Mouse (Mus musculus) limb, embryonic 11.5 days (tissue): Measurements from ENCODE around the gene Epb41l2. TPM values are rescaled to one million over a fixed set of nuclear protein-coding genes. Genes with fewer than 3 reads are reported as not detected.

Experiments used
- ATAC-seq: fragments of 200-750 bp; cut with Nextera tagmentation; 2 replicates; pipeline ENCODE4 v1.8.0; 2017; ENCODE audit warnings: low read depth; ENCODE audit not compliant: insufficient number of reproducible peaks, low FRiP score, low TSS enrichment
- DNase-seq: peaks from one replicate; pipeline ENCODE4 v3.0.0-alpha.2; 2015; ENCODE audit warnings: low spot score
- H3K27ac ChIP-seq: fragments of 300-500 bp; sonication (generic); replicated peaks from 2 replicates; pipeline ENCODE4 v1.5.1; 2014; ENCODE audit warnings: low read depth, mild to moderate bottlenecking, low read length
- H3K27me3 ChIP-seq: fragments of 300-500 bp; sonication (generic); 2 replicates; pipeline ENCODE4 v1.6.1; 2014; ENCODE audit warnings: mild to moderate bottlenecking, low read length, mixed read lengths; ENCODE audit not compliant: control insufficient read depth, insufficient read depth
- H3K36me3 ChIP-seq: fragments of 300-500 bp; sonication (generic); 2 replicates; pipeline ENCODE4 v1.6.1; 2014; ENCODE audit warnings: mild to moderate bottlenecking, low read length, moderate library complexity, mixed read lengths; ENCODE audit not compliant: control insufficient read depth, insufficient read depth
- H3K4me1 ChIP-seq: fragments of 300-500 bp; sonication (generic); 2 replicates; pipeline ENCODE4 v1.6.1; 2014; ENCODE audit warnings: low read length, mixed read lengths; ENCODE audit not compliant: control insufficient read depth, insufficient read depth
- H3K4me2 ChIP-seq: fragments of 300-500 bp; sonication (generic); 2 replicates; pipeline ENCODE4 v1.6.1; 2014; ENCODE audit warnings: low read depth, mild to moderate bottlenecking, moderate library complexity; ENCODE audit not compliant: severe bottlenecking
- H3K4me3 ChIP-seq: fragments of 300-500 bp; sonication (generic); 2 replicates; pipeline ENCODE4 v1.5.1; 2014; ENCODE audit warnings: low read depth, low read length
- H3K9ac ChIP-seq: fragments of 300-500 bp; sonication (generic); 2 replicates; pipeline ENCODE4 v1.6.1; 2014; ENCODE audit warnings: mild to moderate bottlenecking, low read length
- H3K9me3 ChIP-seq: fragments of 300-500 bp; sonication (generic); 2 replicates; pipeline ENCODE4 v1.6.1; 2016; ENCODE audit warnings: low read length; ENCODE audit not compliant: control insufficient read depth
- WGBS: fragments of 180-500 bp; shearing (Covaris S2); extraction: QIAGEN DNeasy Blood & Tissue Kit; methylation state at CpG from one replicate; pipeline ENCODE4 v1.1.7; 2014; 5-methylcytosine and 5-hydroxymethylcytosine counted together
- polyA plus RNA-seq: library from polyadenylated mRNA; unstranded; fragments of >200 nt; fragmentation: Nextera tagmentation; extraction: Ambion mirVana; gene quantifications from 2 replicates; pipeline ENCODE4 v1.2.1, GENCODE M21; 2014

Gene Epb41l2
- polyA plus RNA-seq, 1 experiment from 2014 or later = 91.6 TPM

DNA sequence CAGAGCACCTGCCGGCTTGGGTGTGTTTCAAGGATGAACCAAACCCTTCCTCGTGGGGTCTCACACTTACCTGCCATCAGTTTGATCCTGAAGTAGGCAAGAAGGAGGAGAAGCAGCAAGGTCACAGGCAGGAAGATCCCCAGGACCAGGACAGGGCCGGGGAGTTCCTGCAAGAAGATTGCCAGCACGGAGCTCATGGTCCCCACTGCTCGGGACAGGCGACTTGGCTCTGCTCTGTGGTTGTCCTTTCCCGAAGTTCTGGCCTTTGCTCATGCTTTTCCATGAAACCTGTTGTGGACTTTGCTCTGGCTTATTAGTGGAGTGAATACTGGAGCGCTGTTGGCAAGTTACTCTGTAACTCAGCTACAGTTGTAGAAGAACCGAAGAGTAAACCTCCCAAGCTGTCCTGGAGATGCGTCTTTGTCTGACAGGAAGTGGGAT, 176.3 kb downstream of the Epb41l2 start, which contains the start of gene Smlr1:
Smlr1 (minus strand) TSS at position 377 of the 441 bp plus-strand sequence.
- no peak within 1 kb of the TSS for H3K9ac ChIP-seq
- no peak within 1 kb of the TSS for H3K27ac ChIP-seq
- ATAC-seq (no peak), DNase-seq (no peak)
- no peaks in the 10 kb centered on the region for H3K9me3 ChIP-seq
- no peaks in the 10 kb centered on the region for H3K36me3 ChIP-seq
- no peaks in the 10 kb centered on the region for H3K27me3 ChIP-seq
- 93% methylated on average over 10 of the region's 10 CpGs for WGBS
- H3K4me3 ChIP-seq = no peak within 1 kb of the TSS
- H3K4me2 ChIP-seq = no peak within 1 kb of the TSS
- no peaks in the 10 kb centered on the region for H3K4me1 ChIP-seq

DNA sequence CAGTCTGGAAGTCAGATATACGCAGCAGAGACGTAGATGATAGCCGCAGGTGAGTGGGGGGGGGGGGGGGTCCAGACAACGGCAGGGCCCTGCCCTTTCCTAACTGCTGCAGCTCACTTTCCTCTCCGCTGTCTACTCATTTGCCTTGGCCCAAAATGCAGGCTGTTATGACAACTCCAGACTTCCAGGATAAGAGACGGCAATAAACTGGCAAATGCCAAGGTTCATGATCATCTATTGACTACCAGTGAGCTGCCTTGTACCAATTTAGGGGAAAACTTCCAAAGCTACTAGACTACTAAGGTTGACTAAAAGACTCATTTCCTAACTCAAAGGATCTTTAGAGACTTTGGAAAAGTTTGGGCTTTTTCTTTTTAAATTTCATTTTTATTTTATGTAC, 177.0 kb downstream of the Epb41l2 start:
- Histone ChIP-seq H3K4me2 (no peak overlapping the region), H3K36me3 (no peaks in the 10 kb centered on the region), H3K27ac (no peak overlapping the region), H3K4me3 (no peak overlapping the region), H3K9ac (no peak overlapping the region), H3K9me3 (no peaks in the 10 kb centered on the region), H3K4me1 (no peaks in the 10 kb centered on the region), H3K27me3 (no peaks in the 10 kb centered on the region)
- ATAC-seq (no peak), DNase-seq (no peak)
- WGBS = 94% methylated on average over 6 of the region's 6 CpGs

DNA sequence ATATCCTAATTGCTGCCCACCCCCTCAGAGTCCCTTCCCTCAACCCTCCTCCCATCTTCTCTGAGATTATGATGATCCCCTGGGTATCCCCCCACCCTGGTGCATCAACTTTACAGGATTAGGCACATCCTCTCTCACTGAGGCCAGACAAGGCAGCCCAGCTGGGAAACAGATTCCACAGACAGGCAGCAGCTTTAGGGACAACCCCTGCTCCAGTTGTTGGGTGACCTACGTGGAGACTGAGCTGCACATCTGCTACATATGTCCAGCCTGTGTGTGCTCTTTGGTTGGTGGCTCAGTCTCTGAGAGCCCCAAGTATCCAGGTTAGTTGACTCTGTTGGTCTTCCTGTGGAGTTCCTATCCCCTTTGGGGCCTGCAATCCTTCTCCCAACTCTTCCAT, 179.1 kb downstream of the Epb41l2 start:
- Histone ChIP-seq H3K9ac (no peak overlapping the region), H3K27ac (no peak overlapping the region), H3K4me2 (no peak overlapping the region), H3K27me3 (no peaks in the 10 kb centered on the region), H3K9me3 (no peaks in the 10 kb centered on the region), H3K4me3 (no peak overlapping the region), H3K4me1 (no peaks in the 10 kb centered on the region), H3K36me3 (no peaks in the 10 kb centered on the region)
- DNase-seq = no peak
- no peak for ATAC-seq
- WGBS = 100% methylated on average over 1 of the region's 1 CpGs

DNA sequence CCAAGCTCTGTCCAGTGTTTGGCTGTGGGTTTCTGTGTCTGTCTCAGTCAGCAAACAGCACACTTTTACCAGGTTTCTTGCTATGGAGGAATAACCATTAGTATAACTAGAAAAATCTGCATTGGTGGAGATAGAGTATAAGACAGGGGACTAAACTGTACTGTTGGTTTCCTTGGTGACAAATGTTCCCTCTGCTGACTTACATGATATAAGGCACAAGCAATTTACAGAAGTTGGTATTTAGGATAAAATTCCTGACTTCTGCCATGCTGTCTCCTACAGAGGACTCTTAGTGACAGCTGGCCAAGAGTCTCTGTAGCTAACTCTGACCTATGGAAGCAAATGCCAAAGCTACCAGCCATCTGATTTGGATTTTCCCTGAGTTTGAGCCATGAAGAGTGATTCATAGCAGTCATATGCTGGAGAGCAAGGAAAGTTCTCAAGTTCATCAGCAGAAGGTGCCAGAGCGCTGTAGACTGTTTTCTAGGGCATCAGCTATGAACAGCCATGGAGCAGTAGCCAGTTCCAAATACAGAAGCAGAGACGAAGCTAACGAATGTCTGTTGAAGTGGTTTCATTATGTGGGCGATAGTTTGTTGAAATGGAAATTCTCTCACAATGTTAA, 179.7 kb downstream of the Epb41l2 start:
- WGBS = 71% methylated on average over 4 of the region's 4 CpGs
- H3K27me3 ChIP-seq = no peaks in the 10 kb centered on the region
- H3K36me3 ChIP-seq = no peaks in the 10 kb centered on the region
- ATAC-seq = no peak
- no peaks in the 10 kb centered on the region for H3K9me3 ChIP-seq
- no peaks in the 10 kb centered on the region for H3K4me1 ChIP-seq
- H3K9ac ChIP-seq = no peak overlapping the region
- no peak overlapping the region for H3K27ac ChIP-seq
- H3K4me2 ChIP-seq = no peak overlapping the region
- DNase-seq = no peak
- H3K4me3 ChIP-seq = no peak overlapping the region

DNA sequence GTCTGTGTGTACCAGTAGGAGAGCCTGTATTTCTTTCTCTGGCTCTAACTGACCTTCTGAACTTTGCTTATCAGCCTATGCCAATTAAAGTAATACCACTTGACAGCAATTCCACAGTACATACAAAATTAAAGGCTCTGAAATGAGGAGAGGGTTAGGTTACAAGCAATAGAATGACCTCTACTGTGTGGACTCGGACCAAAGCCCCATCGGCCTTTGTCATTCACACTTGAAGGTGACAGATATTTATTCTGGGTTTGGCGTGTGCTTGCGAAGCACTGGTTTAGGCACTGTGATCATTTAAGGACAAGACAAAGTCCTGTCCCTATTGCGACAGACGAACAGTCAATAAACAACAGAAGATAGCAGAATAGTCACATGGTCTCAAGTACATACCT, 180.2 kb downstream of the Epb41l2 start:
- DNase-seq (no peak), ATAC-seq (no peak)
- no peak overlapping the region for H3K27ac ChIP-seq
- no peaks in the 10 kb centered on the region for H3K36me3 ChIP-seq
- H3K4me1 ChIP-seq = no peaks in the 10 kb centered on the region
- H3K27me3 ChIP-seq = no peaks in the 10 kb centered on the region
- no peaks in the 10 kb centered on the region for H3K9me3 ChIP-seq
- H3K9ac ChIP-seq = no peak overlapping the region
- WGBS = 54% methylated on average over 6 of the region's 6 CpGs
- H3K4me2 ChIP-seq = no peak overlapping the region
- no peak overlapping the region for H3K4me3 ChIP-seq

DNA sequence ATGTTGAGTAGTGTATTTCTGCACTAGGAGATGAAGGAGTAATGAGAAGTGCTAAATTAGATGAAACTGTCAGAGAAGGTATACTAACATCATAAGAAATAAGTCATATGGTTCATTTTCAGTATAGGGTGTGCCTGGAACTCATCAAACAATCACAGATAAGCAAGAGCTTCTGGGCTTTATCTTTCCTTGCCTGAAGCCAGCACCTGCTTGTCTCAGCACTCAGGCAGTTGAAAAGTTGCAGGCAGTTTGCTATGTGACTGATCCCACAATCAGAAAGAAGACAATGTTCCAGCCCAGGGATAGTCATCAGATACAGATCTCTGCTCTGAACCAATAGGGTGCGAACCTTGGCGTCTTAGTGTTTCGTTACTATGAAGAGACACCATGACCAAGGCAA, 181.5 kb downstream of the Epb41l2 start:
- WGBS = 90% methylated on average over 3 of the region's 3 CpGs
- Histone ChIP-seq H3K4me2 (no peak overlapping the region), H3K27me3 (no peaks in the 10 kb centered on the region), H3K9me3 (no peaks in the 10 kb centered on the region), H3K27ac (no peak overlapping the region), H3K4me3 (no peak overlapping the region), H3K9ac (no peak overlapping the region), H3K36me3 (no peaks in the 10 kb centered on the region), H3K4me1 (no peaks in the 10 kb centered on the region)
- ATAC-seq (no peak), DNase-seq (no peak)

DNA sequence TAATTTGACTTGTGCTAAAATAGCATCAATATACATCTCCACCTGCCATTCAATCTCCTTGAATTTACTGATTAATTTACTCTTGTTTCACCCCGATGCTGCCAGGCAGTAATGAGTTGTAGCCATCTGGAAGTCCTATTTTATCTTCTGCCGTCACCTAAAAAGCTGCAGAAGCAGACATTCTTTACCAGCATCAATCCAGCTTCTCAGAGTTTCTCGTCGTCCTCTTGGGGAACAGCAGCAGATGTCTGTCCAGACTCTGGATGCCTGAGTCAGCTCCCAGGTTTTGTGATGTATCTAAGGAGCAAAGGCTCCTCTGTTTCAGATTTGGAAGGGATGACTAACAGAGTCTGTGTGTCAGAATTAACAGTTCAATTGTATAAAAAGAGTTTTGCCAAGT, 193.3 kb downstream of the Epb41l2 start:
- Histone ChIP-seq H3K9me3 (no peaks in the 10 kb centered on the region), H3K27ac (no peak overlapping the region), H3K9ac (no peak overlapping the region), H3K4me1 (no peaks in the 10 kb centered on the region), H3K4me2 (no peak overlapping the region), H3K27me3 (no peaks in the 10 kb centered on the region), H3K36me3 (no peaks in the 10 kb centered on the region), H3K4me3 (no peak overlapping the region)
- 39% methylated on average over 4 of the region's 4 CpGs for WGBS
- no peak for DNase-seq
- no peak for ATAC-seq

DNA sequence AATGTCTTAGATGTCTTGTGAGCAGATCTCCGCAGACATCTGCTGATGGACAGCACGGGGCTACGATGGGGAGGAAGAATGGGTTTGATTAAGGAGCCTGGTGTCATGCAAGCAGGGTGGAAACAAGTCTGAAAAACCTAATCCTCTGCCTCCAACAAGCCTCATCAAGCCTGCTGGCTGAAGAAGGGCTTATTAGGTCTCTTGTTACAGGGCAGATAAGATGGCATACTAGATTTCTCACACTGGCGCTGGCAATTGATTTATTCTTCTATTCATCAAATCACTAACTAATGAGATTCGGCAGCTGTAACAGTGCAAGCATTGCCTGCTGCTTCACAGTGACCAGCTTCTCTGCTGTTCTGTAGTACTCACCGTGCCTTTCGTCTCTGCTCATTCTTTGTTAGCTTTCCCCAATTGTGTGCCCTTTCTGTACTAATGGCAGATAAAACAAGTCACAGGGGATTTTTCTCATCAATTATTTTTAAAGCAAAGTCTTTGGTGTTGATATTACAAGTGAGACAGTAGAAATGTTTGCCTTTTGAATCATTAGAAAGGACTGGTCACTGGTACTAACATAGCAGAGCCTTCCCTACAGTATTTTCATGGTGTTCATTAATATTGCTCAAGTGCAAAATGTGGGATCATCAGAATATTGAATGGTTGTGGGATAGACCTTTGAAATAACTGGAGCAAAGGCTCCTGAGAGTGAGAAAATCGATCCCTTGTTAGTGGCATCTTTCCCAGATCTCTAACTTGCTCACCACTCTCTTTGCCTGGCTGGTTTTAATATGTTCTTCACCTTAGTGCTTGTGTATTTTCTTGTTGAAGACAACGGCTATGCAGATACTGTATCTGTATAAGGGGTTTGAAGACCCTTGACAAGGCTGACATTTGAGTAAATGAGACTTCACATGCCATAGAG, 212.0 kb downstream of the Epb41l2 start:
- H3K9me3 ChIP-seq = no peaks in the 10 kb centered on the region
- no peak overlapping the region for H3K27ac ChIP-seq
- no peaks in the 10 kb centered on the region for H3K27me3 ChIP-seq
- no peaks in the 10 kb centered on the region for H3K36me3 ChIP-seq
- H3K4me2 ChIP-seq = no peak overlapping the region
- no peak overlapping the region for H3K9ac ChIP-seq
- H3K4me1 ChIP-seq = no peaks in the 10 kb centered on the region
- DNase-seq (no peak), ATAC-seq (no peak)
- 71% methylated on average over 9 of the region's 9 CpGs for WGBS
- no peak overlapping the region for H3K4me3 ChIP-seq
